Mouse (Mus musculus) liver, adult 2 months (tissue): Measurements from ENCODE around the gene Fubp3. TPM values are rescaled to one million over a fixed set of nuclear protein-coding genes. Genes with fewer than 3 reads are reported as not detected.

ENCODE experiments used
- DNase-seq: peaks from one replicate; pipeline ENCODE4 v3.0.0-alpha.2; 2011; ENCODE audit warnings: low read depth, low spot score; ENCODE audit errors: extremely low read depth
- H3K27ac ChIP-seq: fragments of 200-500 bp; replicated peaks from 2 replicates; pipeline ENCODE4 v1.5.1; 2012; ENCODE audit warnings: low read depth, mild to moderate bottlenecking, control low read depth, inconsistent platforms, low read length; ENCODE audit not compliant: insufficient read depth
- H3K27me3 ChIP-seq: fragments of 200-500 bp; 2 replicates; pipeline ENCODE4 v1.6.1; 2012; ENCODE audit warnings: mild to moderate bottlenecking, moderate library complexity, low read length, inconsistent platforms; ENCODE audit not compliant: control insufficient read depth, insufficient read depth
- H3K36me3 ChIP-seq: fragments of 200-500 bp; 2 replicates; pipeline ENCODE4 v1.6.1; 2012; ENCODE audit warnings: low read length, inconsistent platforms; ENCODE audit not compliant: control insufficient read depth, insufficient read depth
- H3K4me1 ChIP-seq: fragments of 200-500 bp; 2 replicates; pipeline ENCODE4 v1.6.1; 2011; ENCODE audit warnings: low read length; ENCODE audit not compliant: control insufficient read depth, insufficient read depth
- H3K4me3 ChIP-seq: fragments of 200-500 bp; 2 replicates; pipeline ENCODE4 v1.5.1; 2011; ENCODE audit warnings: low read depth, mild to moderate bottlenecking, control low read depth, low read length, moderate library complexity; ENCODE audit not compliant: insufficient read depth
- H3K79me2 ChIP-seq: fragments of 200-500 bp; 2 replicates; pipeline ENCODE4 v1.6.1; 2012; ENCODE audit warnings: inconsistent platforms, mild to moderate bottlenecking, low read length, moderate library complexity; ENCODE audit not compliant: control insufficient read depth, insufficient read depth
- H3K9ac ChIP-seq: fragments of 200-500 bp; 2 replicates; pipeline ENCODE4 v1.6.1; 2012; ENCODE audit warnings: low read depth, mild to moderate bottlenecking, control low read depth, inconsistent platforms, low read length
- CTCF ChIP-seq: fragments of 200-500 bp; IDR thresholded peaks from 2 replicates; pipeline ENCODE4 v1.5.1; 2011; ENCODE audit warnings: low read depth, low read length, control low read depth
- POLR2A ChIP-seq: fragments of 200-500 bp; IDR thresholded peaks from 2 replicates; pipeline ENCODE4 v1.6.1; 2011; ENCODE audit warnings: low read length, control low read depth; ENCODE audit not compliant: insufficient read depth; ENCODE audit errors: extremely low read depth
- WGBS: fragments of 180-500 bp; shearing (Covaris S2); methylation state at CpG from one replicate; pipeline ENCODE4 v1.1.7; 2018; 5-methylcytosine and 5-hydroxymethylcytosine counted together
- polyA plus RNA-seq: library from polyadenylated mRNA; depleted of rRNA; stranded (reverse); fragments of >200 nt; gene quantifications from 2 replicates; pipeline ENCODE4 v1.2.3, GENCODE M21; 2012; rRNA removed
- total RNA-seq: library from RNA; depleted of rRNA; stranded (reverse); fragments of >200 nt; gene quantifications from 2 replicates; pipeline ENCODE4 v1.2.3, GENCODE M21; 2014; rRNA removed

The Fubp3 gene
- total RNA-seq (16.3 and 17.2 TPM in 2 replicates), polyA plus RNA-seq (19.1 and 22.0 TPM in 2 replicates)

DNA sequence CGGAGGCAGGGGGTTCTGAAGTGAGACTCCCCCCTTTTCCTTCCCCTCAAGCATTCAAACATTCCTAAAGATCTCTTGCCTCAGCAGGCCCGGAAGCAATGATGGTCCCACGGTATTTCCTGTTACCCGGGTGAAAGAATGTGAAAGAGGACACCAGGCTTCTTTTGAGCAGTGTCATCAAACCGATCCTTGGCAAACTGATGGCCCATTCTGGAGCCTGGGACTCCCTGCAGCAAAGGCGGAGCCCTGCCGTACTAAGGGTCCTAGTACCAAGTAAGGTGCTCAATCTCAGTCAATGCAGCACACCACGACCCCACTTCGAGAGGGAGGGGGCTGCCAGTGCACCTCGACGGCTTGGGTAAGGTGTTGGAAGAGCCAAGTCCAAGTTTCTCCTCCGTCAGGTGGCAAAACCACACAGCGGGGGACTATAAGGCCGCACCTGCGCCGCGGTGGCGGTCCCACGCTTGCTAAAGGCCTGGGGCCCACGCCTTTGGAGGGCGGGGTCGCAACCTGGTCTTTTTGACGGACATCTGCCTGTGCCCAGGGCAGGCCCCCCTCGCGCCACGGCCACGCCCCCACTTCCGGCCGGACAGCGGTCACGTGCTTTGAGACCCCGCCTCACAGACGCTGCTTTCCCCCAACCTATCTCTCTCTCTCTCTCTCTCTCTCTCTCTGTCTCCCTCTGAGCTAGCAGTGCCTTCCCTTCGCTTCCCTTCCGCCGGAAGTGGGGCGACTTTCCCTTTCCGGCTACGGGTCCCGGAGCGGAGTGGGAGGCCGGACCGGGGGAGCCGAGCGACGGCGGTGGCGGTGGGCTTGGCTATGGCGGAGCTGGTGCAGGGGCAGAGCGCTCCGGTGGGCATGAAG lies at the start of gene Fubp3:
Fubp3 (plus strand) TSS at position 601 of the 864 bp plus-strand sequence.
- Histone ChIP-seq H3K79me2 (peaks cover 22% of the 10 kb centered on the region; the same call in 1 of the 2 replicates), H3K4me3 (peak within 1 kb of the TSS; percentile 84), H3K36me3 (no peaks in the 10 kb centered on the region), H3K4me1 (peaks cover 3% of the 10 kb centered on the region; the same call in 1 of the 2 replicates), H3K27ac (peak within 1 kb of the TSS; percentile 61), H3K9ac (peak within 1 kb of the TSS; percentile 82), H3K27me3 (no peaks in the 10 kb centered on the region)
- DNase-seq, result peak; percentile 85
- 1% methylated on average over 50 of the region's 51 CpGs for WGBS
- TF ChIP-seq POLR2A (0 out of 2 replicates have a peak, but pooled peaks have one; percentile 46), CTCF (no peak)

DNA sequence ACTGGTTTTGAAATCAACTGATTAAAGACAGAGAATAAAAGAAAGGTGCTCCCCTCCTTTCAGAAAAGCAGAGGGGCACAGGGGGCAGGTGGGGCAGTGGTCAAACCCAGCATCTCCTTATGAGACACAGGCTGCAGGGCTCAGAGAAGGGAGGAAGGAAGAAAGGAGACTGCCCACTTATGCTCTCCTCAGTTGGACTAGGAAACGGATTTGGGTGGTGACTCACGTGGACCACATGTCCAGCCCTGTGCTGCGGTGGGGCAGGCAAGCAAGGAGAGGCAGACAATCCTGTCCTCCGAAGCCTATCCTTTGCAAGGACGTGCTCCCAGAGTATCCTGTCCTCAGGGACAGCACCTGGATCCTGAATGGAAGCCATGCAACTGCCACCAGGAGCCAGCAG lies 47.8 kb upstream of the Fubp3 start:
- TF ChIP-seq POLR2A (no peak), CTCF (no peak)
- WGBS, result 87% methylated on average over 5 of the region's 5 CpGs
- Histone ChIP-seq H3K27me3 (no peaks in the 10 kb centered on the region), H3K27ac (no peak overlapping the region), H3K4me3 (no peak overlapping the region), H3K36me3 (peaks cover 9% of the 10 kb centered on the region), H3K79me2 (no peaks in the 10 kb centered on the region), H3K9ac (no peak overlapping the region), H3K4me1 (peaks cover 1% of the 10 kb centered on the region; the same call in 1 of the 2 replicates)
- no peak for DNase-seq

- no peak overlapping the region for H3K27ac ChIP-seq
Measured at GRCm38 (mm10) chr2:31525778-31526177, 46.7 kb upstream of the Fubp3 start.

DNA sequence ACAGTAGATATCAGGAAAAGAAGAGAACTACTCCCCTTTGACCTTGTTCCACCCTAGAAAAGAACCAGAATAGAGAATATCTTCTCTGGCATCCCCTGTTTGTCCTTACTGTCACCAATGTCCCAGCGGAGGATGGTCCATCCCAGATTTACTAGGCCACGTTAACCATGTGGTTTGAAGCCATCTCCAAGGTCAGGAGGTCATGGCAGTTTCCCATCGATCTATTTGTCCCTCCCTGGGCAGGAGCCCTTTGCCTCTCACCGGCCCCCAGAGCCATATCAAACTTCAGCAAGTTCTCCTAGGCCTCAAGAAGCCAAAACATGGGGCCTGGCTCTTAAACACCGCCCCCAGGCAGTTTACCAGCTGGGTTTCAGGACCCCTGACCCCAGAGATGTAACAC lies 42.2 kb upstream of the Fubp3 start:
- H3K9ac ChIP-seq, result no peak overlapping the region
- peak; percentile 84 for DNase-seq
- H3K4me3 ChIP-seq, result no peak overlapping the region
- H3K79me2 ChIP-seq, result no peaks in the 10 kb centered on the region
- H3K4me1 ChIP-seq, result peaks cover 4% of the 10 kb centered on the region
- no peaks in the 10 kb centered on the region for H3K36me3 ChIP-seq
- 27% methylated on average over 5 of the region's 5 CpGs for WGBS
- no peak overlapping the region for H3K27ac ChIP-seq
- H3K27me3 ChIP-seq, result no peaks in the 10 kb centered on the region
- no peak for TF ChIP-seq POLR2A
- no peak for TF ChIP-seq CTCF

More at GRCm38 (mm10) chr2:31525778-31526177, 46.7 kb upstream of the Fubp3 start:
- H3K27me3 ChIP-seq, result no peaks in the 10 kb centered on the region
- DNase-seq, result no peak
- 66% methylated on average over 10 of the region's 10 CpGs for WGBS
- 0 out of 2 replicates have a peak, but pooled peaks cover 2% of the 10 kb centered on the region for H3K36me3 ChIP-seq
- peaks cover 6% of the 10 kb centered on the region for H3K4me1 ChIP-seq
- TF ChIP-seq POLR2A (no peak), CTCF (no peak)
- no peaks in the 10 kb centered on the region for H3K79me2 ChIP-seq
- no peak overlapping the region for H3K4me3 ChIP-seq
- H3K9ac ChIP-seq, result no peak overlapping the region

GRCm38 (mm10) chr2:31537054-31537453 lies 35.4 kb upstream of the Fubp3 start:
- Histone ChIP-seq H3K27ac (no peak overlapping the region), H3K79me2 (no peaks in the 10 kb centered on the region), H3K9ac (no peak overlapping the region), H3K36me3 (no peaks in the 10 kb centered on the region), H3K4me3 (no peak overlapping the region), H3K27me3 (no peaks in the 10 kb centered on the region; the same call in 1 of the 2 replicates), H3K4me1 (no peaks in the 10 kb centered on the region)
- DNase-seq, result no peak
- TF ChIP-seq CTCF (no peak), POLR2A (no peak)
- 89% methylated on average over 5 of the region's 5 CpGs for WGBS
